ENCODE assay signal across 15 mouse cellular contexts in the genomic region with DNA sequence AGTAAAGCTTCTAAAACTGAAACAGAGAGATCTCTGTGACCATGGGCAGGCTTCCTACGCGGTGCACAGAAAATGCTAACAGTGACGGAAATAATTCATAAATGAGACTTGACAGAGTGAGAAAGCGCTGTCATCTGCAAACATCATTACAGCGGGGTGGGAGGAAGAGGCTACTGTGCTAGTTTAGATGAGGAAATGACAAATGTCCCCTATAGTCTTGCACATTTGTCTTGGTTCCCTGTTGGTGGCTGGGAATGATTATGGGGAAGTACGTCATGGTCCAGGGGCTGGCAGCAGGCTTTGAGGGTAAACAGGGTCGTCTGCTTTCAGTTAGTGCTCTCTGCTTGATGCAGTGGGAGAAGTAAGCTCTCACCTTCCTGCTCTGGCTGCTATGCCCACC.
DNase-seq lines count a peak whose midpoint lies in the region; ATAC-seq and TF ChIP-seq lines count a peak whose summit lies in the region.
"Had no signal": no experiment of that assay in that cellular context is flagged by ENCODE, and none has a peak within 500 bp of the region (broad histone marks: within the 10 kb centered on the region; RNA-seq: fewer than 3 reads in every experiment).

No protein-coding gene starts in this region.

- H3K4me3 ChIP-seq in limb, embryonic 11.5 days (ENCODE audit: low read depth, low read length): no peak overlapping the region
- no peak overlapping the region for H3K4me3 ChIP-seq in limb, embryonic 10.5 days
- H3K4me3 ChIP-seq in embryonic facial prominence, embryonic 11.5 days (ENCODE audit: low read depth, low read length): no peak overlapping the region
- no peak overlapping the region for H3K4me3 ChIP-seq in thymus, adult 2 months (ENCODE audit: control insufficient read depth, insufficient read depth, low read length)
- H3K4me3 ChIP-seq: neural tube, embryonic 15.5 days had no signal

- no peaks in the 10 kb centered on the region for H3K36me3 ChIP-seq in limb, embryonic 11.5 days (ENCODE audit: control insufficient read depth, insufficient read depth, low read length)
- no peaks in the 10 kb centered on the region for H3K36me3 ChIP-seq in limb, embryonic 10.5 days
- H3K36me3 ChIP-seq in embryonic facial prominence, embryonic 11.5 days (replicated peaks; ENCODE audit: control insufficient read depth, insufficient read depth, low read depth, low read length): no peaks in the 10 kb centered on the region
- no peaks in the 10 kb centered on the region for H3K36me3 ChIP-seq in thymus, adult 2 months (ENCODE audit: control insufficient read depth, insufficient read depth, low read length)
- H3K36me3 ChIP-seq: neural tube, embryonic 15.5 days had no signal

- H3K4me1 ChIP-seq in limb, embryonic 11.5 days (ENCODE audit: control insufficient read depth, insufficient read depth, low read length): 0 out of 2 replicates have a peak, but pooled peaks cover 3% of the 10 kb centered on the region
- peaks cover 7% of the 10 kb centered on the region for H3K4me1 ChIP-seq in limb, embryonic 10.5 days
- H3K4me1 ChIP-seq in embryonic facial prominence, embryonic 11.5 days (ENCODE audit: control insufficient read depth, insufficient read depth, low read length): no peaks in the 10 kb centered on the region
- H3K4me1 ChIP-seq in thymus, adult 2 months (replicated peaks; ENCODE audit: control insufficient read depth, insufficient read depth, low read length): no peaks in the 10 kb centered on the region
- H3K4me1 ChIP-seq: neural tube, embryonic 15.5 days had no signal

- no peak for TF ChIP-seq CTCF in thymus, adult 2 months (IDR thresholded peaks at IDR 0.05; ENCODE audit: borderline replicate concordance, control insufficient read depth, extremely low read depth, insufficient read depth, low read length, poor library complexity)

- H3K9ac ChIP-seq in limb, embryonic 11.5 days (ENCODE audit: low read length): no peak overlapping the region
- H3K9ac ChIP-seq in embryonic facial prominence, embryonic 11.5 days (replicated peaks; ENCODE audit: low read length): no peak overlapping the region
- H3K9ac ChIP-seq: neural tube, embryonic 15.5 days had no signal

- peak; percentile 29 for DNase-seq in limb, embryonic 11.5 days (ENCODE audit: low spot score)
- DNase-seq in limb, embryonic 10.5 days (ENCODE audit: low spot score): no peak
- peak; percentile 26 for DNase-seq in CD4-positive helper T cell, adult 2 months (ENCODE audit: low read depth, low spot score)
- peak; percentile 63 for DNase-seq in embryonic facial prominence, embryonic 11.5 days (ENCODE audit: low spot score)
- peak; percentile 27 to 63 for DNase-seq in lung, postnatal 4 days
- no peak for DNase-seq in frontal cortex, postnatal 14 days (ENCODE audit: low spot score in 2 of 2)
- DNase-seq in thymus, adult 2 months: no peak
- DNase-seq: adrenal gland, postnatal 14 days; cerebellum, postnatal 25 days; heart, adult 11 months; heart, postnatal 4 days; kidney, postnatal 4 days; right cerebral cortex, postnatal 14 days had no signal

- WGBS in limb, embryonic 11.5 days: 62% methylated on average over 7 of the region's 7 CpGs
- 63% methylated on average over 7 of the region's 7 CpGs for WGBS in limb, embryonic 10.5 days
- WGBS in embryonic facial prominence, embryonic 11.5 days: 59% methylated on average over 7 of the region's 7 CpGs
- 45% methylated on average over 7 of the region's 7 CpGs for WGBS in thymus, adult 2 months

- H3K27ac ChIP-seq in limb, embryonic 11.5 days (replicated peaks; ENCODE audit: low read depth, low read length): no peak overlapping the region
- H3K27ac ChIP-seq in limb, embryonic 10.5 days: no peak overlapping the region
- H3K27ac ChIP-seq in embryonic facial prominence, embryonic 11.5 days (replicated peaks; ENCODE audit: low read depth, low read length): no peak overlapping the region
- H3K27ac ChIP-seq in thymus, adult 2 months (ENCODE audit: control insufficient read depth, insufficient read depth, low read length): no peak overlapping the region
- H3K27ac ChIP-seq: neural tube, embryonic 15.5 days had no signal

- ATAC-seq in limb, embryonic 11.5 days (ENCODE audit: insufficient number of reproducible peaks, low FRiP score, low TSS enrichment, low read depth): no peak
- ATAC-seq in embryonic facial prominence, embryonic 11.5 days (replicated peaks; ENCODE audit: insufficient number of reproducible peaks, low FRiP score, low TSS enrichment, low read depth): no peak
- ATAC-seq: intestine, postnatal 0 days had no signal

- H3K27me3 ChIP-seq in limb, embryonic 11.5 days (ENCODE audit: control insufficient read depth, insufficient read depth, low read length): no peaks in the 10 kb centered on the region
- no peaks in the 10 kb centered on the region for H3K27me3 ChIP-seq in limb, embryonic 10.5 days (ENCODE audit: low read depth, poor library complexity, severe bottlenecking)
- no peaks in the 10 kb centered on the region for H3K27me3 ChIP-seq in embryonic facial prominence, embryonic 11.5 days (ENCODE audit: control insufficient read depth, insufficient read depth, low read length)
- no peaks in the 10 kb centered on the region for H3K27me3 ChIP-seq in thymus, adult 2 months (ENCODE audit: control insufficient read depth, insufficient read depth, low read length)
- H3K27me3 ChIP-seq: neural tube, embryonic 15.5 days had no signal

- H3K9me3 ChIP-seq in limb, embryonic 11.5 days (ENCODE audit: control insufficient read depth, low read length): no peaks in the 10 kb centered on the region
- no peaks in the 10 kb centered on the region for H3K9me3 ChIP-seq in limb, embryonic 10.5 days (replicated peaks)
- H3K9me3 ChIP-seq in embryonic facial prominence, embryonic 11.5 days (replicated peaks; ENCODE audit: control insufficient read depth, low read length): no peaks in the 10 kb centered on the region
- H3K9me3 ChIP-seq: neural tube, embryonic 15.5 days had no signal

- no peak overlapping the region for H3K4me2 ChIP-seq in limb, embryonic 11.5 days (ENCODE audit: low read depth, severe bottlenecking)
- no peak overlapping the region for H3K4me2 ChIP-seq in embryonic facial prominence, embryonic 11.5 days (ENCODE audit: low read depth, low read length)
- H3K4me2 ChIP-seq: neural tube, embryonic 15.5 days had no signal

- TF ChIP-seq POLR2A in thymus, adult 2 months (IDR thresholded peaks at IDR 0.05; ENCODE audit: control insufficient read depth, extremely low read depth, insufficient read depth, low read length, poor library complexity): no peak

Comparison
In these comparisons a context has a peak if more than half of its experiments do, and no peak if none do; other contexts are left out.
1. DNase-seq: peak in limb, embryonic 11.5 days (single experiment), CD4-positive helper T cell, adult 2 months (single experiment), embryonic facial prominence, embryonic 11.5 days (single experiment) and lung, postnatal 4 days (2 of 2); none in limb, embryonic 10.5 days (single experiment), frontal cortex, postnatal 14 days (0 of 2) and thymus, adult 2 months (single experiment).